Mouse (Mus musculus): ENCODE data around the gene Erc2.

Gene Erc2

GRCm38 (mm10) chr14:28316851-28317250 lies 694.6 kb downstream of the Erc2 start:
- no peak for DNase-seq

GRCm38 (mm10) chr14:28321916-28322534 lies 699.8 kb downstream of the Erc2 start:
- DNase-seq: peak; percentile 19

GRCm38 (mm10) chr14:28323243-28323642 lies 701.0 kb downstream of the Erc2 start:
- DNase-seq: no peak

- no peak for DNase-seq
Observed at GRCm38 (mm10) chr14:28323727-28324126, 701.5 kb downstream of the Erc2 start.

GRCm38 (mm10) chr14:28326456-28326855 lies 704.2 kb downstream of the Erc2 start:
- peak; percentile 58 for DNase-seq

GRCm38 (mm10) chr14:28328512-28328911 lies 706.3 kb downstream of the Erc2 start:
- DNase-seq: no peak

GRCm38 (mm10) chr14:28331108-28331507 lies 708.9 kb downstream of the Erc2 start:
- no peak for DNase-seq

- DNase-seq: no peak
Observed at GRCm38 (mm10) chr14:28332351-28332953, 710.2 kb downstream of the Erc2 start.

- DNase-seq: no peak
Observed at GRCm38 (mm10) chr14:28339146-28339545, 716.9 kb downstream of the Erc2 start.

GRCm38 (mm10) chr14:28349129-28349528 lies 726.9 kb downstream of the Erc2 start:
- DNase-seq: no peak

GRCm38 (mm10) chr14:28356031-28356430 lies 733.8 kb downstream of the Erc2 start:
- DNase-seq: peak; percentile 5

GRCm38 (mm10) chr14:28359502-28359901 lies 737.3 kb downstream of the Erc2 start:
- DNase-seq: no peak

- no peak for DNase-seq
Observed at GRCm38 (mm10) chr14:28359983-28360382, 737.8 kb downstream of the Erc2 start.

GRCm38 (mm10) chr14:28362336-28362735 lies 740.1 kb downstream of the Erc2 start:
- no peak for DNase-seq

- DNase-seq: no peak
Observed at GRCm38 (mm10) chr14:28370713-28371112, 748.5 kb downstream of the Erc2 start.

GRCm38 (mm10) chr14:28371651-28372050 lies 749.4 kb downstream of the Erc2 start:
- no peak for DNase-seq

- peak; percentile 43 for DNase-seq
Observed at GRCm38 (mm10) chr14:28375642-28376091, 753.4 kb downstream of the Erc2 start.

- DNase-seq: no peak
Observed at GRCm38 (mm10) chr14:28376208-28376805, 754.1 kb downstream of the Erc2 start.

GRCm38 (mm10) chr14:28377519-28377918 lies 755.3 kb downstream of the Erc2 start:
- DNase-seq: no peak

- no peak for DNase-seq
Observed at GRCm38 (mm10) chr14:28380129-28380528, 757.9 kb downstream of the Erc2 start.

- no peak for DNase-seq
Observed at GRCm38 (mm10) chr14:28381801-28382550, 759.7 kb downstream of the Erc2 start.

GRCm38 (mm10) chr14:28386815-28387607 lies 764.8 kb downstream of the Erc2 start:
- no peak for DNase-seq

GRCm38 (mm10) chr14:28398915-28399314 lies 776.7 kb downstream of the Erc2 start:
- no peak for DNase-seq
